Mouse (Mus musculus) liver, embryonic 13.5 days (tissue): Measurements from ENCODE around the gene Ascc3. TPM values are rescaled to one million over a fixed set of nuclear protein-coding genes. Genes with fewer than 3 reads are reported as not detected.

ENCODE experiments used
- ATAC-seq: fragments of 200-750 bp; cut with Nextera tagmentation; 2 replicates; pipeline ENCODE4 v1.8.0; 2017; ENCODE audit warnings: low read depth, mild to moderate bottlenecking, moderate number of reproducible peaks, moderate library complexity
- DNase-seq: peaks from one replicate; pipeline ENCODE4 v3.0.0; 2022
- H3K27ac ChIP-seq: fragments of 300-500 bp; sonication (generic); 2 replicates; pipeline ENCODE4 v1.5.1; 2015; ENCODE audit warnings: moderate library complexity, mild to moderate bottlenecking, inconsistent platforms
- H3K27me3 ChIP-seq: fragments of 300-500 bp; sonication (generic); 2 replicates; pipeline ENCODE4 v1.6.1; 2015; ENCODE audit warnings: mild to moderate bottlenecking, inconsistent platforms
- H3K36me3 ChIP-seq: fragments of 300-500 bp; sonication (generic); 2 replicates; pipeline ENCODE4 v1.6.1; 2015; ENCODE audit warnings: mild to moderate bottlenecking, inconsistent platforms
- H3K4me1 ChIP-seq: fragments of 300-500 bp; sonication (generic); replicated peaks from 2 replicates; pipeline ENCODE4 v1.6.1; 2015; ENCODE audit warnings: inconsistent platforms
- H3K4me2 ChIP-seq: fragments of 300-500 bp; sonication (generic); 2 replicates; pipeline ENCODE4 v1.6.1; 2015; ENCODE audit warnings: inconsistent platforms, mild to moderate bottlenecking, moderate library complexity
- H3K4me3 ChIP-seq: fragments of 300-500 bp; sonication (generic); replicated peaks from 2 replicates; pipeline ENCODE4 v1.5.1; 2015; ENCODE audit warnings: mild to moderate bottlenecking, inconsistent platforms
- H3K9ac ChIP-seq: fragments of 300-500 bp; sonication (generic); 2 replicates; pipeline ENCODE4 v1.6.1; 2015; ENCODE audit warnings: mild to moderate bottlenecking, inconsistent platforms
- H3K9me3 ChIP-seq: fragments of 300-500 bp; sonication (generic); replicated peaks from 2 replicates; pipeline ENCODE4 v1.6.1; 2016; ENCODE audit warnings: inconsistent platforms
- WGBS: fragments of 180-500 bp; shearing (Covaris S2); methylation state at CpG from one replicate; pipeline ENCODE4 v1.1.7; 2015; ENCODE audit not compliant: insufficient replicate concordance; 5-methylcytosine and 5-hydroxymethylcytosine counted together
- polyA plus RNA-seq: library from polyadenylated mRNA; unstranded; fragments of >200 nt; fragmentation: Nextera tagmentation; extraction: Ambion mirVana; gene quantifications from 2 replicates; pipeline ENCODE4 v1.2.1, GENCODE M21; 2015

The Ascc3 gene
- polyA plus RNA-seq, 1 experiment from 2014 or later, result 11.4 TPM

GRCm38 (mm10) chr10:50657352-50657751, 64.9 kb downstream of the Ascc3 start:
- H3K4me3 ChIP-seq, result no peak overlapping the region
- DNase-seq (peak; percentile 4), ATAC-seq (0 out of 2 replicates have a peak, but pooled peaks have one; percentile 55)
- no peaks in the 10 kb centered on the region for H3K27me3 ChIP-seq
- H3K9ac ChIP-seq, result no peak overlapping the region
- peaks cover 17% of the 10 kb centered on the region for H3K36me3 ChIP-seq
- H3K27ac ChIP-seq, result no peak overlapping the region
- no peaks in the 10 kb centered on the region for H3K4me1 ChIP-seq
- no peaks in the 10 kb centered on the region for H3K9me3 ChIP-seq
- H3K4me2 ChIP-seq, result no peak overlapping the region
- 30% methylated on average over 1 of the region's 1 CpGs for WGBS

- no peak overlapping the region for H3K4me2 ChIP-seq
- no peaks in the 10 kb centered on the region for H3K27me3 ChIP-seq
- H3K4me3 ChIP-seq, result no peak overlapping the region
- no peak for ATAC-seq
- no peak overlapping the region for H3K9ac ChIP-seq
- no peaks in the 10 kb centered on the region for H3K9me3 ChIP-seq
- 79% methylated on average over 5 of the region's 5 CpGs for WGBS
- 0 out of 2 replicates have a peak, but pooled peaks cover 3% of the 10 kb centered on the region for H3K36me3 ChIP-seq
- H3K4me1 ChIP-seq, result no peaks in the 10 kb centered on the region
- H3K27ac ChIP-seq, result no peak overlapping the region
- DNase-seq, result no peak
Measured at GRCm38 (mm10) chr10:50671517-50671916, 79.0 kb downstream of the Ascc3 start.

- Histone ChIP-seq H3K36me3 (peaks cover 6% of the 10 kb centered on the region; the same call in 1 of the 2 replicates), H3K4me3 (no peak overlapping the region), H3K27ac (no peak overlapping the region), H3K4me2 (no peak overlapping the region), H3K4me1 (no peaks in the 10 kb centered on the region), H3K9ac (no peak overlapping the region), H3K9me3 (no peaks in the 10 kb centered on the region), H3K27me3 (no peaks in the 10 kb centered on the region)
- no peak for ATAC-seq
- DNase-seq, result no peak
Measured at GRCm38 (mm10) chr10:50690324-50690723, 97.9 kb downstream of the Ascc3 start.

- WGBS, result 54% methylated on average over 4 of the region's 4 CpGs
- no peaks in the 10 kb centered on the region for H3K9me3 ChIP-seq
- no peak for DNase-seq
Measured at GRCm38 (mm10) chr10:50698836-50699433, 106.5 kb downstream of the Ascc3 start.

GRCm38 (mm10) chr10:50701736-50702135, 109.3 kb downstream of the Ascc3 start:
- H3K27me3 ChIP-seq, result no peaks in the 10 kb centered on the region
- peaks cover 7% of the 10 kb centered on the region; the same call in 1 of the 2 replicates for H3K36me3 ChIP-seq
- H3K9ac ChIP-seq, result no peak overlapping the region
- H3K27ac ChIP-seq, result peak overlapping the region; percentile 72
- DNase-seq (peak; percentile 57), ATAC-seq (peak; percentile 91)
- WGBS, result 17% methylated on average over 2 of the region's 2 CpGs
- no peaks in the 10 kb centered on the region for H3K9me3 ChIP-seq
- H3K4me2 ChIP-seq, result peak overlapping the region; percentile 24
- no peak overlapping the region for H3K4me3 ChIP-seq
- peaks cover 14% of the 10 kb centered on the region for H3K4me1 ChIP-seq

More at GRCm38 (mm10) chr10:50698836-50699433, 106.5 kb downstream of the Ascc3 start:
- no peak overlapping the region for H3K9ac ChIP-seq
- H3K27ac ChIP-seq, result no peak overlapping the region
- H3K27me3 ChIP-seq, result no peaks in the 10 kb centered on the region
- ATAC-seq, result no peak
- no peak overlapping the region for H3K4me3 ChIP-seq
- H3K36me3 ChIP-seq, result peaks cover 3% of the 10 kb centered on the region; the same call in 1 of the 2 replicates
- no peak overlapping the region for H3K4me2 ChIP-seq
- H3K4me1 ChIP-seq, result peaks cover 14% of the 10 kb centered on the region

- ATAC-seq (peak; percentile 67), DNase-seq (peak; percentile 16)
- peaks cover 7% of the 10 kb centered on the region; the same call in 1 of the 2 replicates for H3K36me3 ChIP-seq
- 22% methylated on average over 3 of the region's 3 CpGs for WGBS
- peak overlapping the region; percentile 35 for H3K4me2 ChIP-seq
- no peak overlapping the region for H3K9ac ChIP-seq
- no peaks in the 10 kb centered on the region for H3K27me3 ChIP-seq
- no peaks in the 10 kb centered on the region for H3K9me3 ChIP-seq
- no peak overlapping the region for H3K4me3 ChIP-seq
- H3K27ac ChIP-seq, result peak overlapping the region; percentile 85
- peaks cover 14% of the 10 kb centered on the region for H3K4me1 ChIP-seq
Measured at GRCm38 (mm10) chr10:50702361-50702760, 109.9 kb downstream of the Ascc3 start.

GRCm38 (mm10) chr10:50704202-50704601, 111.7 kb downstream of the Ascc3 start:
- H3K27me3 ChIP-seq, result no peaks in the 10 kb centered on the region
- H3K4me3 ChIP-seq, result no peak overlapping the region
- no peak overlapping the region for H3K9ac ChIP-seq
- no peak overlapping the region for H3K27ac ChIP-seq
- no peak for ATAC-seq
- H3K9me3 ChIP-seq, result no peaks in the 10 kb centered on the region
- H3K4me1 ChIP-seq, result peaks cover 14% of the 10 kb centered on the region
- H3K4me2 ChIP-seq, result no peak overlapping the region
- H3K36me3 ChIP-seq, result peaks cover 7% of the 10 kb centered on the region; the same call in 1 of the 2 replicates
- DNase-seq, result peak; percentile 14
- WGBS, result 22% methylated on average over 6 of the region's 6 CpGs

GRCm38 (mm10) chr10:50704898-50705297, 112.4 kb downstream of the Ascc3 start:
- Histone ChIP-seq H3K27ac (no peak overlapping the region), H3K4me1 (peaks cover 14% of the 10 kb centered on the region), H3K27me3 (no peaks in the 10 kb centered on the region), H3K9me3 (no peaks in the 10 kb centered on the region), H3K4me3 (no peak overlapping the region), H3K4me2 (no peak overlapping the region), H3K36me3 (peaks cover 7% of the 10 kb centered on the region; the same call in 1 of the 2 replicates), H3K9ac (no peak overlapping the region)
- no peak for DNase-seq
- WGBS, result 75% methylated on average over 3 of the region's 3 CpGs
- no peak for ATAC-seq

GRCm38 (mm10) chr10:50711286-50711685, 118.8 kb downstream of the Ascc3 start:
- H3K4me2 ChIP-seq, result no peak overlapping the region
- no peak overlapping the region for H3K27ac ChIP-seq

GRCm38 (mm10) chr10:50711765-50712164, 119.3 kb downstream of the Ascc3 start:
- Histone ChIP-seq H3K27me3 (no peaks in the 10 kb centered on the region), H3K4me1 (no peaks in the 10 kb centered on the region), H3K36me3 (peaks cover 9% of the 10 kb centered on the region; the same call in 1 of the 2 replicates), H3K4me2 (no peak overlapping the region), H3K9me3 (no peaks in the 10 kb centered on the region), H3K4me3 (no peak overlapping the region), H3K27ac (no peak overlapping the region), H3K9ac (no peak overlapping the region)
- ATAC-seq, result no peak
- WGBS, result 78% methylated on average over 1 of the region's 1 CpGs
- DNase-seq, result no peak

More at GRCm38 (mm10) chr10:50711286-50711685, 118.8 kb downstream of the Ascc3 start:
- Histone ChIP-seq H3K36me3 (peaks cover 9% of the 10 kb centered on the region; the same call in 1 of the 2 replicates), H3K27me3 (no peaks in the 10 kb centered on the region), H3K4me3 (no peak overlapping the region), H3K9ac (no peak overlapping the region), H3K9me3 (no peaks in the 10 kb centered on the region), H3K4me1 (no peaks in the 10 kb centered on the region)
- ATAC-seq, result no peak
- no peak for DNase-seq
- WGBS, result 80% methylated on average over 3 of the region's 3 CpGs

GRCm38 (mm10) chr10:50733459-50733858, 141.0 kb downstream of the Ascc3 start:
- no peak for ATAC-seq
- Histone ChIP-seq H3K9me3 (no peaks in the 10 kb centered on the region), H3K27ac (no peak overlapping the region), H3K27me3 (no peaks in the 10 kb centered on the region), H3K4me3 (no peak overlapping the region), H3K36me3 (peaks cover 12% of the 10 kb centered on the region), H3K9ac (no peak overlapping the region), H3K4me1 (no peaks in the 10 kb centered on the region), H3K4me2 (no peak overlapping the region)
- no peak for DNase-seq

- ATAC-seq, result no peak
- 51% methylated on average over 2 of the region's 2 CpGs for WGBS
- DNase-seq, result no peak
Measured at GRCm38 (mm10) chr10:50762069-50762468, 169.6 kb downstream of the Ascc3 start.

More at GRCm38 (mm10) chr10:50762069-50762468, 169.6 kb downstream of the Ascc3 start:
- Histone ChIP-seq H3K4me3 (no peak overlapping the region), H3K4me2 (no peak overlapping the region), H3K4me1 (0 out of 2 replicates have a peak, but pooled peaks cover 3% of the 10 kb centered on the region), H3K9me3 (no peaks in the 10 kb centered on the region), H3K36me3 (peaks cover 7% of the 10 kb centered on the region), H3K27me3 (no peaks in the 10 kb centered on the region), H3K9ac (no peak overlapping the region), H3K27ac (no peak overlapping the region)
